Mouse (Mus musculus): Measurements from ENCODE around the gene Slc22a22. TPM values are rescaled to one million over a fixed set of nuclear protein-coding genes. Genes with fewer than 3 reads are reported as not detected.

The Slc22a22 gene
- polyA plus RNA-seq (2021; fragmentation: Nextera tagmentation) = not detected in 2 replicates
- long read RNA-seq, experiment 1 = 0 reads
- long read RNA-seq, experiment 2 = 0 reads

GRCm38 (mm10) chr15:57477525-57477924 lies at the start of gene Slc22a22:
Gene Slc22a22, minus strand, starts transcription at chr15:57477625.

